Mouse (Mus musculus) ES-E14 (cell line): ENCODE data around the gene Plpp7.

Experiments used
- CHD2 ChIP-seq: IDR thresholded peaks from 2 replicates; pipeline ENCODE4 v1.6.1; 2014; ENCODE audit warnings: mild to moderate bottlenecking, low read depth, low read length, inconsistent platforms
- ZNF384 ChIP-seq: IDR thresholded peaks from 2 replicates; pipeline ENCODE4 v1.6.1; 2012; ENCODE audit warnings: low read depth, low read length, inconsistent platforms

DNA sequence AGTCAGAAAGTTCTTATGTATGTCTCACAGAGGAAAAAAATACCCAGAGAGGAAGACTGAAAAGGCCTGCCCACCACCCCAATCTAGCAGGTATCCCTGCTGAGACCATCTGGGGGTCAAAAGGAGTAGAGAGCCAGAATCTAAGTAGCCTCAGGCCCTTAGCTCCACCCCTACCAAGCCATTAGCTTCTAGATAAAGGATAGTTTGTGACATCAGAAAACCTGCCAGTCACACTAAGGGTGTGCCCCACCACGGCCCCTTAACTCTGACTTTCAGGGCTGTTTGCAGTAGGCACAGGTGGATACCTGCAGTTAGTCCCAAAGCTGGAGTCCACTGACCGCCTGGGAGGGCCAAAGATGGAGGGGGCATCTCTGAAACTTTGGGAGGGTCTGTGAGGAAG is 10.1 kb upstream of the Plpp7 start:
- TF ChIP-seq CHD2 (no peak), ZNF384 (no peak)
